Mouse (Mus musculus) heart, postnatal 25 days (tissue): ENCODE measurements at regions not wholly inside any gene's neighbourhood (a gene's known extent, or its start where the extent isn't known, plus 50 kb on each side); places are given as distances from the start of the nearest gene placed in this dataset.

Experiments used
- DNase-seq: peaks from one replicate; pipeline ENCODE4 v3.0.0; 2022; ENCODE audit warnings: low spot score
- intact Hi-C: fragments of 180-260 bp; cut with DNase I; formaldehyde crosslinking; loops from one replicate; pipeline ENCODE4 v1.15.1; 2025

GRCm38 (mm10) chrX:11807883-11808262 is 352.3 kb downstream of the Bcor start:
- DNase-seq, result no peak
- intact Hi-C loops, result loop anchor here (5.0 to 10.0 kb wide), 4 partner anchors 143 to 444 kb away; no protein-coding TSS in a partner anchor

DNA sequence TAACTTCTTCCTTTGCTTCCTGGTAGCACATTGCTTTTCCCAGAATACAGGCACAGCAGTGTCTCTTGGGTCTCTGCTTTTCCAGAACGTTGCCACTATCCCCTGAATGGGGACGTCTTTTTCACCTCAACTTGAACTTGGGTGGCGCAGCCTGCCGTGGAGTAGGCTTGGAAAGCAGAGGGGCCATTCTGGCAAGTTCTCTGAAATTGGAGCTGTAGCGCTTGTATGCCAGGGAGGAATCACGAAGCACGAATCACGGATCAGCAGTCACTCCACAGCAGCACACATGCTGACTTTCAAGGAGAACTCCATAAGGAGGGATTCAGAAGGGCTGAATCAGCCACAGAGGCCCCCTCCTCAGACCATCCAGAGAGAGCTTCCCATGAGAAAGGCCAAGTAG is 351.2 kb downstream of the Bcor start:
- DNase-seq, result no peak

DNA sequence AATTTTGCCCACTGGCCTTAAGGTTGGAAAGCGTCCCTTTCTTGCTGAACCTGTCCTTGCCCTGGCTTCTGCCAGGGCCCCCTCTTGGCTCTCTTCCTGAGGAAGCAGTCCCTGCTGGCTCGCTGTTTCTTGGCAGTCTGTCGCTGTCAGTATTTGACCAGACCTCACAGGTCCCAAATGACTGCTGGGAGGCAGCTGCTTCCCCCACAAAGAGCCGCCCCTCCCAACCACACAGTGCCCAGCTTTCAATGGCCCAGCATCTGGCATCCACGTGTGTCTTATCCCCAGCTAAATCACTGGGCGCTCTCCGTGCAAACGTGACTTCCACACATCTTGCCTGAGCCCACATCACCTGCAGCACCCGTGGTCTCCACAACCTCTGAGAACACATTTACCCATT is 345.3 kb downstream of the Bcor start:
- intact Hi-C loops, result no loop called here
- no peak for DNase-seq

More for the DNA sequence above, 351.2 kb downstream of the Bcor start:
- intact Hi-C loops, result loop anchor here (5.0 to 10.0 kb wide), 4 partner anchors 144 to 443 kb away; no protein-coding TSS in a partner anchor

GRCm38 (mm10) chrX:11815864-11816263 is 344.3 kb downstream of the Bcor start:
- no peak for DNase-seq
- intact Hi-C loops, result no loop called here

- intact Hi-C loops, result no loop called here
- DNase-seq, result no peak
Observed at GRCm38 (mm10) chrX:11818634-11819033, 341.5 kb downstream of the Bcor start.

DNA sequence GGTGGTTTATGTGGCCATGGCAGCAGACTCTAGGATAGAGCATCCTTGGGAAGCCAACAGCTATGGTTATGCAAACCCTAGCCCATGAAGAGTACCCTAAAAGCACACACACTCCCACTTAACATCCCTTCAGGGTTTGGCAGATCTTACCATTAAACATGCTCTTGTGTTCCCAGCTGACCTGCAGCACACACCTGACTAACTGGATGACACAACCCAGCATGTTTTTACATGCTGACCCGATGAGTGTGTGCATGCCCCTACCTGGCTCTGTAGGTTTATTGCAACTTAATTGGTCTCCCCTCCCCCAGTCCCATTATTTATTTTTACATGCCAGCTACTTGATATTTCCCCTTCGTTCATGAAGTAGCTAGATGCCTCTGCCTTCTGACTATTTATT is 339.0 kb downstream of the Bcor start:
- no peak for DNase-seq
- intact Hi-C loops, result no loop called here

- DNase-seq, result no peak
- intact Hi-C loops, result no loop called here
Observed at GRCm38 (mm10) chrX:11821880-11822768, 338.0 kb downstream of the Bcor start.

DNA sequence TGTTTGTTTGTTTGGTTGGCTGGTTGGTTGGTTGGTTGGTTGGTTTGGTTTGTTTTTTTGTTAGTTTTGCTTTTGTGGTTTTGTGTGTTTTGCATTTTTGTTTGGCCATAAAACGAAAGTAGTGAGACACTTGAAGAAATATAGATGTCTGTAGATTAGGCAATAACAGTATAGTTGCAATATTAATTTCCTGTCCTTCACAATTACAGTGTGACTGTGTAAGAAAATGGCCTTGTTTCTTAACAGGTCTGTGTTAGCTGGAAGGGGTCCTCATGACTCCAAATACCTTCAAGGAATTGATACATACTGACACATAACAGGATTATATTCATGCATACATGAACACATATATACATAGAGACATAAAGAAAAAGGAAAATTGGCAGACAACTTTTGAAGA is 334.2 kb downstream of the Bcor start:
- no peak for DNase-seq
- intact Hi-C loops, result no loop called here

- intact Hi-C loops, result no loop called here
- no peak for DNase-seq
Observed at GRCm38 (mm10) chrX:11826737-11827408, 333.3 kb downstream of the Bcor start.

DNA sequence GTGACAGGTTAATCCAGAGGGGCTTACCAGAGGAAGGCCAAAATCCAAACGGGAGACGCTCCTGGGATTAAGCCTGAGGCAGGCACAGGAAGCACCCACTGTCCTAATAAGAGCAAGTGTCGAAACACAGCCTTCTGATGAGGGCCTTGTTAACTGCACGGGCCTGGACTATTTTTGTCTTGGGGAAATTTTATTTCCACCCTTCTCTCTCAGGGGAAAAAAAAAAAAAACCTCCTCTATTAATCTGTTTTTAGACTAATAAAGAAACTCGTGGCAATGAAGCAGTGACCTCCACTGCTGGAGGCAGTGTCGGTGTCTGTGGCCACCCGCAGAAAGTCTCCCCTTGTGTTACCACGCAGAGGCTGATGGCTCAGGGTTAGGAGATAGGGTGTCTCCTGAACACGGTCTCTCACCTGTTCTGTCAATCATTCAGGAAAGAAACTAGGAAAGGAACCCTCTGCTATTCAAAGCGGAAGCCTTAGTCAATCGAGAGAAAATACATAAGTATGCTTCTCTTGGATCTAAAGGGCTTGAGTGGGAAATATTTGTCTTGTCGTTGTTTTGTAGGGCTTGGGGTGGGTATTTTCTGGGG is 330.6 kb downstream of the Bcor start:
- no peak for DNase-seq
- intact Hi-C loops, result no loop called here

GRCm38 (mm10) chrX:11837566-11837965 is 322.6 kb downstream of the Bcor start:
- no peak for DNase-seq
- intact Hi-C loops, result no loop called here

DNA sequence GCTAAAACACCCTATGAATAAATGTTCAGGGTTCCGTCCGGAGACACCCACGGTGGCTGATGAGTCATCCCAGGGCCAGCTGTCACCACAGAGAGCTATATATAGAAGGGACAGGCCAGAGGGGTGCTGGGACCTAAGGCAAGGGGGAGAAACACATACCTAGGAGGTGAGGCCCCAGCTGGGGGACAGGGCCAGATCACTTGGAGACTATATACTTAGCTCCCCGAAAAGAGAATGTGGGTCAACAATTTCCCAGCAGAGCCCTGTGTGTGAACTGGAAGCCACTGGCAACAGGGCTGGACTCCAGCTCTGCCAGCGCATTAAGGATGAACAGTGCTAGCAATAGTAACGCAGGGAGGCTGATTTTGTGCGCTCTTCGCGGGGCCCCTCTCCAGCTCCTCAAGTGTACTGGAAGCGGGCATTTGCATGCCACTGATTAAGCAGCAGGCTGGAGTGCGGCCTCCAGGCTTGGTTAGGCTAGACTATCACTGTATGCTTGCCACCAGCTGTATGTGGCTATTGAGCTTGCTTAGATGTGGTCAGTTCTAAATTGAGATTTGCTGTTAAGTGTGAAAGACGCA is 320.4 kb downstream of the Bcor start:
- DNase-seq, result peak; percentile 14
- intact Hi-C loops, result no loop called here

DNA sequence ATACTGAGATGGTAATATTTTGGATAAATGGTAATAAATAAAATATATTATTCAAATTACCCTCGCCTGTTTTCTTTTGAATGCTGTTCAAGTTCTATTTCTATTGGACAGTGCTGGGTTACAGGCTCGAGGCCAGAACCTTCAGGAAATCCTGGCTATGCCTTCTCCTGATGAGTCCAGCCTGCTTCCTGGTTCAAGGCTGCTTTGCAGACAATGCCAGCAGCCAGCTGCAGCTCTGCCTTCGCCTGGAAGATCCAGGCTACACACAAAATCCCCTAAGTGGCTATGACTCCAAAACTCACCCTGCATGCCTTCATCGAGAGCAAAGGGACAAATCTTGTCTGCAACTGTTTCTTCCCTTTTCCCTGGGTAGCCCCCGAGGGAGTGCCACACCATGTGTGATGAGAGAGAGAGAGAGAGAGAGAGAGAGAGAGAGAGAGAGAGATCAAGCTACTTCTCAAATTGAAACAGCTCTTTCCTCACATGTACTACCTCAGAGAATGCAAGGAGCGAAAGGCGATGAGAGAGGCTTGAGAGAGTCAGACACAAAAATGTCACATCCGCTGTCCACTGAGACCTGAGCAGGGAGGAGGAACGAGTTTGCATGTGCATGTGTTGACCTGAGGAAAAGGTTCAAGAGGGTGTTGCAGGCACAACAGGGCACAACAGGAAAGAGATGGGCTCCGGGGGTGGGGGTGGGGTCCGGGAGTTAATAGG is 319.7 kb downstream of the Bcor start:
- intact Hi-C loops, result no loop called here
- DNase-seq, result no peak

DNA sequence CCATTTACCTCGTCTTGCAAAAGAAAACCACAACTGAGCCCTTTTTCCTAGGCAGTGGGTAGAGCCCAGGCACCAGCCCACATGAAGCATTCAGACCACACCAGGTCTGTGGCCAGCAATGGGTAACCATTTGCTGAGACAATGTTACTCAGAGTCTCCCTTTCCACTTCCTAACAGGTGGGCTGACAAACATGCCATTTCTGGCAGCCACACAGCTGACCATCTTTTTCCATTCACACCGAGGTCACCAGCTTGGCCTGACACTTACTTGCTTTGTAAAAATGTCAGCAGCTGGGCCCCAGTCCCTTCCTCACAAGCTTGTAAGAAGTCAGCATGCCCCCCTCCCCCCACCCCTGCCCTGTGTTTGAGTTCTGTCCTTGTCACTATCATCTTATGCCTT is 314.6 kb downstream of the Bcor start:
- no peak for DNase-seq
- intact Hi-C loops, result no loop called here

DNA sequence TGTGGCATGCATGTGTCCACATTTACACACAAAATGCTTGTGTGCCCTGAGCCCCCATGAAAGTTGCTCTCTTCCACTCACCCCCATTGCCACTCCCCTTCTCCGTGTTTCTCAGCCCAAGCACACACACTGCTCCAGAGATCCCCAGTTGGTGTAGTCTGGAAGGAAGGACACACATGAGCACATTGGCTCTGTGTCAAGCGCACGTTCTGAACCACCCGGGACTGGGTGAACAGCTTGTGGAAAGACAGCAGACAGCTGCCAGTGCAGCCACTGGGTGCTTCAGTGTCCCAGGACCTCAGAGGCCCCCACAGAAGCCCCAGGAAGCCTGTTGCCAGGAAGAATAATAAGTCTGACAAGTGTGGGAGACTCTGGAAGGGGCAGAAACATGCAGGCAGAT is 304.2 kb downstream of the Bcor start:
- DNase-seq, result no peak
- intact Hi-C loops, result no loop called here

GRCm38 (mm10) chrX:11859396-11859795 is 300.8 kb downstream of the Bcor start:
- no peak for DNase-seq
- intact Hi-C loops, result no loop called here

DNA sequence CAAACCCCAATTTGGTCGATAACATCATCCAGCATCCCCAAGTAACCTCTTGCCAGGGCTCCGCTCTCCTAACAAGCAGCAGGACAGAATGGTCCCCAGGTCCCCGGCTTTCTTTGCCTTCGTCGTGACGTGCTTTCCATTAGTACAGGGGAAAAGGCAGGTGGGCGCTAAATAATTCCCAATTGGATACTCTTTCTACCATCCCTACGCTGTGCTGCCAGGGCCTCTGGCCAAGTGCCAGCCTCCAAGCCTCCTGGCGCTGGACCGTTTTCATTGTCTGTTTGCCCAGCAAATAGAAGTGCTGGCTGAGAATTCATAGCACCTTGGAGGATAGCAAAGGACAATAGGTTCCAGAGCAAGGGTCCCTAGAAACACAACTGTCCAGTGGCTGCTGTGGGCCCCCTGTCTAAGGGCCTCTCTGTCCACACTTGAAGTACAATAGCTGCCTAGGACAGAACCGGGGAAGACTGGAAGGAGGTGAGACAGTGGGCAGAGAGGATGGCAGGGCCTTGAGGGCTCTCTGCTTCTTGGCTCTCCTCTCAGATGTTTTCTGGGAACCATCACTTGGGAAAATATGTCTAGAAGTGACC is 298.9 kb downstream of the Bcor start:
- no peak for DNase-seq
- intact Hi-C loops, result no loop called here

DNA sequence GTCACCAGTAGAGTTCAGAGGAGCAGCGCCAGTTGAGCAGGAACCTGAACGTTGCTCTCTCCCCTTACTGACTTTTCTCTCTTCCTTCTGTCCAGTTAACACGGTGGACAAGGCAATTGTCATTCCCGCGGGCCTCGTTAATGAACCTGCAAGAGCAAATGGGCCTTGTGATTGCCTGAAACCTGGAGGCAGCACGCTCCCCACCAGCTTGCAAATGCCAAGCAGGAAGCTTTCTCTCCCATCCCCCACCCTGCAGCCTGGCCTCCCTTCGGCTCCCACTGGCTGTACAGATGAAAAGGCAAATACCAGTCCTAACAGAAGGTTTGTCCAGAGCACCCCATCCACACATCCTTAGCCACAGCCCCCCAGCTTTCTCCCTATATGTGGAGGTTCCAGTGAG is 298.3 kb downstream of the Bcor start:
- intact Hi-C loops, result no loop called here
- DNase-seq, result no peak

DNA sequence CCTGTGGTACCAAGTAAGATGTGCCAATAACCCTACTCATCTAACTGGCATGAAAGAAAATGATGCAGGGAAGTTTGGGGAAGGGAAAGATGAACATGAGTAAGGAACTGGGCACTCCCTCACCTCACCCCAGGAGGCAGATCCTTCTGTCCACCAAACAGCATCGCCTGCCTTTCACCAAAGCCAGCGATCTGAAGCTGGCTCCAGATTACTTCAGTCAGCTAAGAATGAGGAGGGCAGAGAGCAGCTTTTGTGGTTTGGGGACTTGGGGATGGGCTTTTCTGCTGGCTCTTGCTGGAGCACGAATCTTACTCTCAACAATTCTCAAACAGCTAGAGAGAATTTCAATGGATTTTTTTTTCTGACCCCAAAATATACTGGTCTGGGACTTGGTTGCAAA is 297.0 kb downstream of the Bcor start:
- DNase-seq, result no peak
- intact Hi-C loops, result no loop called here

DNA sequence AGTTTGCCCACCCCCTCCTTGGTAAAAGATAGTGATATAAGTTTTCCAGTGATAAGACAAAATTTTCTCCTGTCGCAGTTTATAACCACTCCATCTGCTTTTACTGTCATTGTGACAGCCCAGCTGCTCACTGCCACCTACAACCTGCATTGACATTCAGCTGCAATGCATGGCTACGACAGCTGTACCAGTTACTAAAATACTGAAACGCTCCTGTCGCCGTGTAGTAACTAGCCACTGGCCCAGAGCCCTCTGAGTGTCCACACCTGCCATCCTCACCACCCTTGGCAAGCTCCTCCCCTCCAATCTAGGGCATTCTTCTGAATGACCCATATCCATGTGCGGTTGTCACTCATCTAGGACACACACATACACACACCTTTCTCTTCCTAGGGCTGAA is 286.2 kb downstream of the Bcor start:
- intact Hi-C loops, result no loop called here

More for the DNA sequence above, 286.2 kb downstream of the Bcor start:
- DNase-seq, result no peak
